Mouse (Mus musculus) retina, adult 2 months (tissue): ENCODE data around the gene Cacnb3.

Source experiments
- DNase-seq: peaks from one replicate; pipeline ENCODE4 v3.0.0-alpha.2; 2012; ENCODE audit warnings: low read depth, low spot score

The Cacnb3 gene

GRCm38 (mm10) chr15:98635291-98635841 lies 4.7 kb downstream of the Cacnb3 start:
- no peak for DNase-seq

GRCm38 (mm10) chr15:98636517-98636916 lies 5.9 kb downstream of the Cacnb3 start:
- DNase-seq: no peak

- no peak for DNase-seq
Measured at GRCm38 (mm10) chr15:98637155-98637554, 6.5 kb downstream of the Cacnb3 start.

- DNase-seq: no peak
Measured at GRCm38 (mm10) chr15:98640157-98640556, 9.5 kb downstream of the Cacnb3 start.

GRCm38 (mm10) chr15:98644406-98644805 lies 13.8 kb downstream of the Cacnb3 start:
- DNase-seq: no peak

- DNase-seq: no peak
Measured at GRCm38 (mm10) chr15:98645057-98646026, 14.7 kb downstream of the Cacnb3 start.

GRCm38 (mm10) chr15:98646737-98647136 lies 16.1 kb downstream of the Cacnb3 start:
- DNase-seq: no peak

- no peak for DNase-seq
Measured at GRCm38 (mm10) chr15:98647308-98647707, 16.7 kb downstream of the Cacnb3 start.

- DNase-seq: no peak
Measured at GRCm38 (mm10) chr15:98648071-98648470, 17.4 kb downstream of the Cacnb3 start.

GRCm38 (mm10) chr15:98651431-98651830 lies 20.8 kb downstream of the Cacnb3 start:
- no peak for DNase-seq

- DNase-seq: no peak
Measured at GRCm38 (mm10) chr15:98652174-98652573, 21.5 kb downstream of the Cacnb3 start.

GRCm38 (mm10) chr15:98656982-98657751 lies 26.5 kb downstream of the Cacnb3 start:
- DNase-seq: no peak

- no peak for DNase-seq
Measured at GRCm38 (mm10) chr15:98662198-98662566, 31.5 kb downstream of the Cacnb3 start.

GRCm38 (mm10) chr15:98662567-98663545 lies 32.2 kb downstream of the Cacnb3 start, which contains the start of gene Ddx23:
Gene Ddx23, minus strand, starts transcription at chr15:98662894.
- peak; percentile 84 for DNase-seq

- no peak for DNase-seq
Measured at GRCm38 (mm10) chr15:98664042-98664907, 33.6 kb downstream of the Cacnb3 start.

- DNase-seq: no peak
Measured at GRCm38 (mm10) chr15:98672592-98672991, 42.0 kb downstream of the Cacnb3 start.

GRCm38 (mm10) chr15:98673732-98674131 lies 43.1 kb downstream of the Cacnb3 start:
- no peak for DNase-seq

GRCm38 (mm10) chr15:98674284-98674993 lies 43.8 kb downstream of the Cacnb3 start:
- DNase-seq: no peak

- DNase-seq: no peak
Measured at GRCm38 (mm10) chr15:98674994-98675545, 44.4 kb downstream of the Cacnb3 start.
